Comparison of ENCODE assay signal across 20 mouse cellular contexts in the genomic region with DNA sequence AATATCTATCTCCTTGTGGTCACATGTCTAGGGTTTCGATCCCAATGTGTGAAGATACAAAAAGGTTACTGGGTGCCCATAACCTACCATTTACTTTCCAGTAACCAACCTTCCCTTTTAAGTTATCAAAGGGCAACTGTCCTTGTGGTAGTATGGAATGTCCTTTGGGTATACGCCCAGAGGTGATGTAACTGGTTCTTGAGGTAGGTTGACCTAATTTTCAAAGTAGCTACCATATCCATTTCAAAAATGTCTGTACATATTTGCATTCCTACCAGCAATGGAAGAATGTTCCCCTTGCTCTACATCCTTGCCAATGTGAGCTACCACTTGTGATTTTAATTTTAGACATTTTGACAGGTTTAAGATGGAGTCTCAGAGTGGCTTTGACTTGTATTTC.
"Had no signal": no experiment of that assay in that cellular context is flagged by ENCODE, and none has a peak within 500 bp of the region (broad histone marks: within the 10 kb centered on the region; RNA-seq: fewer than 3 reads in every experiment).

No protein-coding gene starts in this region.

- H3K4me1 ChIP-seq: heart, embryonic 12.5 days; hindbrain, embryonic 13.5 days; hindbrain, embryonic 15.5 days; kidney, embryonic 15.5 days; limb, embryonic 10.5 days; limb, embryonic 12.5 days had no signal

- H3K4me3 ChIP-seq: heart, adult 2 months; heart, embryonic 12.5 days; hindbrain, embryonic 13.5 days; hindbrain, embryonic 15.5 days; kidney, embryonic 15.5 days; limb, embryonic 10.5 days; limb, embryonic 12.5 days had no signal

- H3K27me3 ChIP-seq: heart, embryonic 12.5 days; hindbrain, embryonic 13.5 days; hindbrain, embryonic 15.5 days; kidney, embryonic 15.5 days; limb, embryonic 12.5 days had no signal

- H3K9me3 ChIP-seq: heart, embryonic 12.5 days; hindbrain, embryonic 13.5 days; hindbrain, embryonic 15.5 days; kidney, embryonic 15.5 days; limb, embryonic 10.5 days; limb, embryonic 12.5 days had no signal

- DNase-seq: gastrocnemius, postnatal 14 days; gastrocnemius, postnatal 36 days; heart, adult 2 months; heart, postnatal 36 days; kidney, adult 11 months; kidney, adult 2 months; kidney, adult 9 months; kidney, postnatal 14 days; kidney, postnatal 36 days; layer of hippocampus, adult 9-11 months; layer of hippocampus, postnatal 36 days; liver had no signal

- H3K36me3 ChIP-seq: heart, embryonic 12.5 days; hindbrain, embryonic 13.5 days; hindbrain, embryonic 15.5 days; kidney, embryonic 15.5 days; limb, embryonic 10.5 days; limb, embryonic 12.5 days had no signal

- H3K27ac ChIP-seq: heart, adult 2 months; hindbrain, embryonic 13.5 days; hindbrain, embryonic 15.5 days; hindbrain, postnatal 0 days; kidney, embryonic 15.5 days; kidney, postnatal 0 days; limb, embryonic 10.5 days; limb, embryonic 12.5 days had no signal
